Mouse (Mus musculus) limb, embryonic 11.5 days (tissue): Measurements from ENCODE around the gene Ehd2. TPM values are rescaled to one million over a fixed set of nuclear protein-coding genes. Genes with fewer than 3 reads are reported as not detected.

Source experiments
- ATAC-seq: fragments of 200-750 bp; cut with Nextera tagmentation; 2 replicates; pipeline ENCODE4 v1.8.0; 2017; ENCODE audit warnings: low read depth; ENCODE audit not compliant: insufficient number of reproducible peaks, low FRiP score, low TSS enrichment
- DNase-seq: peaks from one replicate; pipeline ENCODE4 v3.0.0-alpha.2; 2015; ENCODE audit warnings: low spot score
- H3K27ac ChIP-seq: fragments of 300-500 bp; sonication (generic); replicated peaks from 2 replicates; pipeline ENCODE4 v1.5.1; 2014; ENCODE audit warnings: low read depth, mild to moderate bottlenecking, low read length
- H3K27me3 ChIP-seq: fragments of 300-500 bp; sonication (generic); 2 replicates; pipeline ENCODE4 v1.6.1; 2014; ENCODE audit warnings: mild to moderate bottlenecking, low read length, mixed read lengths; ENCODE audit not compliant: control insufficient read depth, insufficient read depth
- H3K36me3 ChIP-seq: fragments of 300-500 bp; sonication (generic); 2 replicates; pipeline ENCODE4 v1.6.1; 2014; ENCODE audit warnings: mild to moderate bottlenecking, low read length, moderate library complexity, mixed read lengths; ENCODE audit not compliant: control insufficient read depth, insufficient read depth
- H3K4me1 ChIP-seq: fragments of 300-500 bp; sonication (generic); 2 replicates; pipeline ENCODE4 v1.6.1; 2014; ENCODE audit warnings: low read length, mixed read lengths; ENCODE audit not compliant: control insufficient read depth, insufficient read depth
- H3K4me2 ChIP-seq: fragments of 300-500 bp; sonication (generic); 2 replicates; pipeline ENCODE4 v1.6.1; 2014; ENCODE audit warnings: low read depth, mild to moderate bottlenecking, moderate library complexity; ENCODE audit not compliant: severe bottlenecking
- H3K4me3 ChIP-seq: fragments of 300-500 bp; sonication (generic); 2 replicates; pipeline ENCODE4 v1.5.1; 2014; ENCODE audit warnings: low read depth, low read length
- H3K9ac ChIP-seq: fragments of 300-500 bp; sonication (generic); 2 replicates; pipeline ENCODE4 v1.6.1; 2014; ENCODE audit warnings: mild to moderate bottlenecking, low read length
- H3K9me3 ChIP-seq: fragments of 300-500 bp; sonication (generic); 2 replicates; pipeline ENCODE4 v1.6.1; 2016; ENCODE audit warnings: low read length; ENCODE audit not compliant: control insufficient read depth
- WGBS: fragments of 180-500 bp; shearing (Covaris S2); extraction: QIAGEN DNeasy Blood & Tissue Kit; methylation state at CpG from one replicate; pipeline ENCODE4 v1.1.7; 2014; 5-methylcytosine and 5-hydroxymethylcytosine counted together
- polyA plus RNA-seq: library from polyadenylated mRNA; unstranded; fragments of >200 nt; fragmentation: Nextera tagmentation; extraction: Ambion mirVana; gene quantifications from 2 replicates; pipeline ENCODE4 v1.2.1, GENCODE M21; 2014

Ehd2 gene
- polyA plus RNA-seq, 1 experiment from 2014 or later = 8.1 TPM

DNA sequence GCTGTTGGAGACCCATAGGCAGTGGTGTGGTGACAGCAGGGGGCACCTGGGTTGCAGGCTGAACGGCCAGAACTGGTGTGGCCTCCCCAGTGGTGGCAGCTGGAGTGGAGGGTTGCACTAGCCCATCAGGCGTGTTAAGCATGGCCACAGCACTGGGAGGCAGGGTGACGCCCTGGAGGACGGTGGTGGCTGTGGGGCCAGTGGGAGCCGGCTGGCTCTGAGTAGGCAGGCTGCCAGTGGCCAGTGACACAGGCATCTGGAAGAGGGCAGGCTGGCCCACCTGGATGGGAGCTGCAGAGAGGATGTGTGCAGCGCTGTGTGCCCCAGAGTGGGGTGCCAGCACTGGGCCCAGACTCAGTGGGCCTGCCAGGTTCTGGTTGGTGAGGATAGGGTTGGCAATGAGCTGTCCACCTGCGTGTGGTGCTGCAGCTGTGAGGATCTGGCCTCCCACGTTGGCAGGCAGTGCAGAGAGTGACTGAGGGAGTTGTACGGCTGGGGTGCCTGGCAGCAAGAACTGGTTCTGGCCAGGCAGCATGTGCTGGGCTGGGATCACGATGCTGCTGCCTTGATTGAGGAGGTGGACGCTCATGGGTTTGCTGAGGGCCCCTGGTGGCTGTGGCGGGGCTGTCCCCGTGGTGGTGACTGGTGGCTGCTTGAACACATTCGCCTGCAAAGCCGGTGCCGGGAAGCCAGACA is 20.4 kb upstream of the Ehd2 start:
- H3K9ac ChIP-seq = no peak overlapping the region
- H3K4me3 ChIP-seq = no peak overlapping the region
- H3K36me3 ChIP-seq = peaks cover 29% of the 10 kb centered on the region
- H3K4me1 ChIP-seq = no peaks in the 10 kb centered on the region
- DNase-seq = no peak
- H3K9me3 ChIP-seq = no peaks in the 10 kb centered on the region
- 90% methylated on average over 16 of the region's 16 CpGs for WGBS
- H3K27me3 ChIP-seq = no peaks in the 10 kb centered on the region
- 0 out of 2 replicates have a peak, but pooled peaks have one; percentile 38 for ATAC-seq
- no peak overlapping the region for H3K27ac ChIP-seq
- H3K4me2 ChIP-seq = no peak overlapping the region

DNA sequence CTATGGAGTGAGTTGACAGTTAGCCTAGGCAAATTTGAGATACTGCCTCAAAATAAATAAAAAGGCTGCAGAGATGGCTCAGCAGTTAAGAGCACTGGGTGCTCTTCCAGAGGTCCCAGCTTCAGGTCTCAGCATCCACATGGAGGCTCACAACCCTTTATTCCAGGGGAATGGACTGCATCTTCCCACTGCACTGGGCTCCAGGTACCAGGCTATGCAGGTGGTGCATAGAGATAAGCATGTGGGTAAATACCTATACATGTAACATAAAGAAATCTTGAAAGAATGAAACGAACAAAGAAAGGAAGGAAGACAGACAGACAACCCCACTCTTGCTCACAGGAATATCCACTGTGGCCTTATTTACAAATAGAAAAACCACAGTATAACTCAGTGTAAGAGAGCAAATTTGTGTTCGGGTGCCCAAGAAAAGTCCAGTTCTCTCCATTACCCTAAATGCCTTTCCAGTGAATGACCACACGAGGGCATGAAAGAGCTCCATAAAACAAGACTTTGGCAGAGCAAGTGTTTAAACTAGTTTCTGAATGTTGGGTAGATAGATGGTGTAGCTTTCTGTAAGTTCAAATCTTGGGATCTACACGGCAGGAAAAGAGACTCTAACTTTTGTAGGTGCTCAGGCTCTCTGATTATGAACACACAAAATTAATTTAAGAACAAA is 15.5 kb upstream of the Ehd2 start:
- no peak overlapping the region for H3K27ac ChIP-seq
- no peaks in the 10 kb centered on the region for H3K4me1 ChIP-seq
- no peak overlapping the region for H3K9ac ChIP-seq
- H3K4me3 ChIP-seq = no peak overlapping the region
- ATAC-seq (no peak), DNase-seq (no peak)
- H3K9me3 ChIP-seq = no peaks in the 10 kb centered on the region
- no peak overlapping the region for H3K4me2 ChIP-seq
- no peaks in the 10 kb centered on the region for H3K27me3 ChIP-seq
- H3K36me3 ChIP-seq = peaks cover 27% of the 10 kb centered on the region
- WGBS = 41% methylated on average over 4 of the region's 4 CpGs

DNA sequence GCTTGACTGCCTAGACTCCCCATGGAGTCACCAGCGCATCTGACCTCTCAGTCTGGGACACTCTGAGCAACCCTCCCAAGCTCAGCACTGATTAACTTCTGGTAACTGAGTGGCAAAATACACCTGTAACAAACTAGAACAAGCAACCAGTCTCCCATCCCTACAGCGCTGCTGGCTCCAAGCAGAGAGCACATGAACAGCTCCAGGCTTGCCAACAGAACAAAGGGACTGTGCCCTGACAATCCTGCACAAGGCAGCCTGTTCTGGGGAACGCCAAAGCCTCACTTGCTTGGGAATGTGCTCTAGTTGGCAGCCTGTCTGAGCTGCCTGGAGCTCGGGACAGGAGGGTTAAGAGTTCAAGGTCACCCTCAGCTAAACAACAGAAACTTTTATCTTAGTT is 14.2 kb upstream of the Ehd2 start:
- ATAC-seq (no peak), DNase-seq (no peak)
- WGBS = 88% methylated on average over 4 of the region's 4 CpGs
- H3K36me3 ChIP-seq = peaks cover 14% of the 10 kb centered on the region
- no peak overlapping the region for H3K9ac ChIP-seq
- no peaks in the 10 kb centered on the region for H3K9me3 ChIP-seq
- no peak overlapping the region for H3K4me2 ChIP-seq
- no peak overlapping the region for H3K27ac ChIP-seq
- H3K4me1 ChIP-seq = no peaks in the 10 kb centered on the region
- H3K4me3 ChIP-seq = no peak overlapping the region
- H3K27me3 ChIP-seq = no peaks in the 10 kb centered on the region

DNA sequence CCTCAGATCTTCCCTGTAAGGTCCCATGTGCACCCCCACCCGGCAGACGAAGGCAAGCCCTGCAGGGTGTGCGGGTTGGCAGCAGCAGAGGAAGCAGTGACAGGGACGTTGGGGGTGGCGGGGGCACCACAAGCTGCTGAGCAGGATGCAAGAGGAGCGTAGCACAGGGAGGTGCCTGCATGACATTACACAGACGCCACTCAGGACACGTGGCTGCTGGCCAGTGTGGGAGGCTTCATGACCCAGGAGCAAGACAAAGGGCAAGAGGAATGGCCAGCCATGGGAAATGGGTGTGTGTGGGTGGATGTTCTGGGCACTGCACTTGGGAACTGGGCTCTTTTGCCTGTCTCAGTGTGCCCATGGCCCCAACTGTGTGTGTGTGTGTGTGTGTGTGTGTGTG is 12.9 kb upstream of the Ehd2 start:
- Histone ChIP-seq H3K27me3 (no peaks in the 10 kb centered on the region), H3K4me3 (no peak overlapping the region), H3K9ac (no peak overlapping the region), H3K36me3 (peaks cover 17% of the 10 kb centered on the region), H3K27ac (no peak overlapping the region), H3K9me3 (no peaks in the 10 kb centered on the region), H3K4me1 (no peaks in the 10 kb centered on the region), H3K4me2 (no peak overlapping the region)
- DNase-seq = no peak
- no peak for ATAC-seq
- 91% methylated on average over 8 of the region's 8 CpGs for WGBS

DNA sequence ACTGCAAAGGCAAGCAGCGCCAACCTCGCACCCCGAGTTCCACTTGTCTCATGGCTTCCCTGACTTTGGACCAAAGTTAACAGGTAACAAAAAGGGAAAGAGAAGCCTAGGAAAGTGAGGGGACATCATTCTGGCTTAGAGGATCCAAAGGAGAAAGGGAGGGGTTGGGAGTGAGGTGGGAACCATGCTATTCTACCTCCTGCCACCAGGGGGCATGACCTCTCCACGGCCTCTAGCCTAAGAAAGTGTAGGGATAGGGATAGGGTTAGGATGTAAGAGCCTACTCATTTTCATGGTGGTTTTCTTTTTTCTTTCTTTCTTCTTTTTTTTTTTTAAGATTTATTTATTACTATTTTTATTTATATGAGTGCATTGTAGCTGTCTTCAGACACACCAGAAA is 8.5 kb upstream of the Ehd2 start:
- H3K36me3 ChIP-seq = peaks cover 29% of the 10 kb centered on the region
- no peak overlapping the region for H3K4me2 ChIP-seq
- no peak overlapping the region for H3K27ac ChIP-seq
- DNase-seq (peak; percentile 35), ATAC-seq (no peak)
- no peaks in the 10 kb centered on the region for H3K4me1 ChIP-seq
- H3K4me3 ChIP-seq = no peak overlapping the region
- H3K9me3 ChIP-seq = no peaks in the 10 kb centered on the region
- no peaks in the 10 kb centered on the region for H3K27me3 ChIP-seq
- 78% methylated on average over 4 of the region's 4 CpGs for WGBS
- no peak overlapping the region for H3K9ac ChIP-seq

DNA sequence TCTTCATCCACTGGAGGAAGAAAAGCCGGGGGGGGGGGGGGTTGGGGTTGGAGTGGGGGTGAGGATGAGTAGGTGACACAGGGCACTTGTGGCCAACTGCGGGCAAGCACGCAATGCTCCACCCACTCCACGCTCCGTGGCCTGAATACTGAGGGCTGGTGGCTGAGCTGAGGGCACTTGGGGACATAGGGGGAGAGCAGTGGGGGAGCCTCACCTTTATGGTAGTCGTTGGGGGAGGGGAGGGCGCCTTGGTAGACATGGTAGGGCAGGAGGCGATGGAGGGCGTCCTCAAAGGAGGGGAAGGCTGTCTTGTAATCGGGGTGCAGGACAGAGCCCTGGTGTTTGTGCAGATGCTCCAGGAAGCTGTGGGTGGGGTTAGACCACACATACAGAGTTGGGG is 8.1 kb upstream of the Ehd2 start:
- Histone ChIP-seq H3K4me3 (no peak overlapping the region), H3K27ac (no peak overlapping the region), H3K27me3 (no peaks in the 10 kb centered on the region), H3K9ac (no peak overlapping the region), H3K4me2 (no peak overlapping the region), H3K36me3 (peaks cover 29% of the 10 kb centered on the region), H3K9me3 (no peaks in the 10 kb centered on the region), H3K4me1 (no peaks in the 10 kb centered on the region)
- WGBS = 92% methylated on average over 10 of the region's 10 CpGs
- ATAC-seq (no peak), DNase-seq (no peak)

DNA sequence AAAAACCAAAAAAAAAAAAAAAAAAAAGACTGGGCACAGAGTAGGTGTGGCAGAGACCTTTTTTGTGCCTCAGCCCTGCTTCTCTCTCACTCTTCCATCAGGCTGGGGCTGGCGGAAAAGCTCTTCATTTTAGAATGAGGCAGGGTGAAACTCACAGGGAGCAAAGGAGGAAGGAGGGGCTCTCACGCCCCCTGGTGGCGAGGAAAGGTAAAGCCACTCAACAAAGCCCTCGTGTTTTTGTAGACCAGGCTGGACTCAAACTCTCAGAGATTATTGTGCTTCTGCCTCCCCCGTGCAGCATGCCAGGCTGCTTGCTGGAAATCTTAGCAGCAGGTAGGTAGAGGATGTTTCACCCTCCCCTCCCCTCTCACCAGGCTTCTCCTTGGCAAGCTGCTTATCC is 7.3 kb upstream of the Ehd2 start:
- Histone ChIP-seq H3K9me3 (0 out of 2 replicates have a peak, but pooled peaks cover 3% of the 10 kb centered on the region), H3K4me2 (no peak overlapping the region), H3K36me3 (peaks cover 25% of the 10 kb centered on the region), H3K27me3 (no peaks in the 10 kb centered on the region), H3K27ac (no peak overlapping the region), H3K4me1 (no peaks in the 10 kb centered on the region), H3K9ac (no peak overlapping the region), H3K4me3 (no peak overlapping the region)
- DNase-seq (peak; percentile 58), ATAC-seq (no peak)
- WGBS = 69% methylated on average over 5 of the region's 5 CpGs

DNA sequence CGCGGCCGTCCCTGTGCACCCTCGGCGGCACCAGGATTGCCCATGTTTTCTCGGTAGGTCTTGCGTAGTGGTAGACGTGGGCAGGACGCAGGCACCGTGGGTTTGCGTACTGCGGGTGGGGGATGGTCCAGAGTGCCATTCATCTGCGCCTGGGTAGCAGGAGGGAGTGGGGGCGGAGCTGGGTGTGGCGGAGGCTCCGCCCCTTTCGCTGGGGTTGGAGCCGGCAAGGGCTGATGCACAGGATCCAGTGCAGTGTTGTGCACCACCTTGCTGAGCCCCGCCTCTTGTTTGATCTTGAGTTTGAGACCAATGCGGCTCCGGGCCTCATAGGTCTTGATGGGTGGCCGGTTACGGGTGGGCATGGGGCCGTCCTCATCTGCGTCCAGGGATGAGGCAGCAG is 4.9 kb upstream of the Ehd2 start:
- H3K36me3 ChIP-seq = peaks cover 17% of the 10 kb centered on the region
- 0 out of 2 replicates have a peak, but pooled peaks cover 3% of the 10 kb centered on the region for H3K9me3 ChIP-seq
- no peak for DNase-seq
- no peaks in the 10 kb centered on the region for H3K27me3 ChIP-seq
- no peak overlapping the region for H3K9ac ChIP-seq
- WGBS = 60% methylated on average over 25 of the region's 25 CpGs
- H3K4me1 ChIP-seq = no peaks in the 10 kb centered on the region
- H3K4me2 ChIP-seq = no peak overlapping the region
- ATAC-seq = no peak
- H3K4me3 ChIP-seq = no peak overlapping the region
- H3K27ac ChIP-seq = no peak overlapping the region
